Mouse (Mus musculus) hindbrain, embryonic 13.5 days (tissue): ENCODE results near the gene Olfr1200. TPM values are rescaled to one million over a fixed set of nuclear protein-coding genes. Genes with fewer than 3 reads are reported as not detected.

Source experiments
- ATAC-seq: fragments of 200-750 bp; cut with Nextera tagmentation; 2 replicates; pipeline ENCODE4 v1.8.0; 2017; ENCODE audit warnings: moderate TSS enrichment; ENCODE audit not compliant: low FRiP score
- H3K27ac ChIP-seq: fragments of 300-500 bp; sonication (generic); 2 replicates; pipeline ENCODE4 v1.5.1; 2015; ENCODE audit warnings: inconsistent platforms, mild to moderate bottlenecking, moderate library complexity
- H3K27me3 ChIP-seq: fragments of 300-500 bp; sonication (generic); 2 replicates; pipeline ENCODE4 v1.6.1; 2015; ENCODE audit warnings: mild to moderate bottlenecking, inconsistent platforms
- H3K36me3 ChIP-seq: fragments of 300-500 bp; sonication (generic); 2 replicates; pipeline ENCODE4 v1.6.1; 2015; ENCODE audit warnings: mild to moderate bottlenecking, inconsistent platforms
- H3K4me1 ChIP-seq: fragments of 300-500 bp; sonication (generic); replicated peaks from 2 replicates; pipeline ENCODE4 v1.6.1; 2015; ENCODE audit warnings: inconsistent platforms
- H3K4me2 ChIP-seq: fragments of 300-500 bp; sonication (generic); 2 replicates; pipeline ENCODE4 v1.6.1; 2015; ENCODE audit warnings: inconsistent platforms, mild to moderate bottlenecking, moderate library complexity
- H3K4me3 ChIP-seq: fragments of 300-500 bp; sonication (generic); 2 replicates; pipeline ENCODE4 v1.5.1; 2015; ENCODE audit warnings: mild to moderate bottlenecking, inconsistent platforms
- H3K9ac ChIP-seq: fragments of 300-500 bp; sonication (generic); 2 replicates; pipeline ENCODE4 v1.6.1; 2015; ENCODE audit warnings: mild to moderate bottlenecking, inconsistent platforms
- H3K9me3 ChIP-seq: fragments of 300-500 bp; sonication (generic); 2 replicates; pipeline ENCODE4 v1.6.1; 2016; ENCODE audit warnings: inconsistent platforms
- WGBS: fragments of 180-500 bp; shearing (Covaris S2); methylation state at CpG from one replicate; pipeline ENCODE4 v1.1.7; 2015; 5-methylcytosine and 5-hydroxymethylcytosine counted together
- polyA plus RNA-seq: library from polyadenylated mRNA; unstranded; fragments of >200 nt; fragmentation: Nextera tagmentation; extraction: Ambion mirVana; gene quantifications from 2 replicates; pipeline ENCODE4 v1.2.1, GENCODE M21; 2015

Gene Olfr1200
- not detected in 2 replicates for polyA plus RNA-seq

DNA sequence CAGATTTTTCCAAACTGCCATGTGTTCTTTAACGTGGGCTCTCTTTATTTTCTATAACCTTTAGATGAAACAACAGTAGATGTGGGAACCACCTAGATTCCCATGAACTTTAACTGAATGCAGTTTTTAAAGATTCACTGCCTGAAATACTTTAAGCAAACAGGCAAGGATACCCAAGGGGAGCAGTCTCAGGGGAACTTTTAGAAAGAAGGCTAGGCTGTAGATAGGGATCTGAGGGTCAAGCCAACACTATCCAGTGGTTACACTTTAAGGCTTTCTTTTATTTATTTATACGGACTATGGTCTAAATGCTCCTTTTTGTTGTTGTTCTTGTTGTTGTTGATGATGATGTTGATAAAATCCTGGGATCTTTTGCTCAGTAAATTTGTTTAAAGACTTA, at the start of gene Olfr1200:
Gene Olfr1200 (minus strand): TSS at position 101 of the 400 bp plus-strand sequence.
- WGBS = 88% methylated on average over 2 of the region's 2 CpGs
- Histone ChIP-seq H3K36me3 (no peaks in the 10 kb centered on the region), H3K9me3 (no peaks in the 10 kb centered on the region), H3K4me3 (no peak within 1 kb of the TSS), H3K4me1 (no peaks in the 10 kb centered on the region), H3K4me2 (no peak within 1 kb of the TSS), H3K9ac (no peak within 1 kb of the TSS), H3K27ac (no peak within 1 kb of the TSS), H3K27me3 (no peaks in the 10 kb centered on the region)
- ATAC-seq = no peak

DNA sequence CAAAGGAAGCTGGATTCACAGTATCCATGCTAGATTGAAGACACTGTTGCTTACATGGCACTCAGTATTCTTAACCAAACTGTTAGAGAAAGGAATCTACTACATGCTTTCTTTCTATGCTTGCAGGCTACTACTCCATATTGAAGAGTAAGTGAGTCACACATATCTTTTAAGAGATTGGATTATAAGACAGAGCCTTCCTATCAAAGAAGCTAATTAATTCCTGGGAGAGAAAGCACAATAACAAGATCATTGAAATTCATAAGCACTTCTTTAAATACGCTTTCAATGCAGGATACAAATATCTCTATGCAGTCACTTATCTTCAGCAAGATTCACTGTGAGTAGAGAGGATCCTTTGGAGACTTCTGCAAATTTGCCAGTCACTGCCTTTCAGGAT, 43.9 kb upstream of the Olfr1200 start, which contains the start of gene Olfr1202:
Gene Olfr1202 (plus strand): TSS at position 301 of the 400 bp plus-strand sequence.
- H3K27me3 ChIP-seq = no peaks in the 10 kb centered on the region
- ATAC-seq = no peak
- H3K36me3 ChIP-seq = no peaks in the 10 kb centered on the region
- WGBS = 88% methylated on average over 1 of the region's 1 CpGs
- H3K9ac ChIP-seq = no peak within 1 kb of the TSS
- H3K4me3 ChIP-seq = no peak within 1 kb of the TSS
- no peak within 1 kb of the TSS for H3K27ac ChIP-seq
- H3K4me2 ChIP-seq = no peak within 1 kb of the TSS
- no peaks in the 10 kb centered on the region for H3K9me3 ChIP-seq
- no peaks in the 10 kb centered on the region for H3K4me1 ChIP-seq

DNA sequence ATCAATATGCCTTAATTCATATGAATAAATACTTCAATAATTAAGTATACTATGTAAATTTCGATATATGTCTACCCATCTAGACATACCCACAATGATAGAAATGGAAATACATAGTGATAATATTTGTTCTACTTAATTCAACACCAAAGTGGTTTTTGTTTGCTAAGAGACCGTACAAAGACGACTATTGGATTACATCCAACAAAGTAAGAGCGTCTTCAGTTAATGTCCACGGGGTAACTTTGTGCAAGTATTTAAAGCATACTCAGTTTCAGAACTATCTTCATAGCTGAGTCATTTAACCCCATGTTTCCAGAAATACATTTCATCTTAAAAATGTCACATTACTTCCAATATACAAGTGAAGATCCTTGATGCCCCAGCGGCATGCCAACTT, 22.4 kb upstream of the Olfr1200 start, which contains the start of gene Olfr1201:
Gene Olfr1201 (plus strand): TSS at position 301 of the 400 bp plus-strand sequence.
- no peak within 1 kb of the TSS for H3K9ac ChIP-seq
- H3K4me1 ChIP-seq = no peaks in the 10 kb centered on the region
- WGBS = 91% methylated on average over 6 of the region's 6 CpGs
- no peak within 1 kb of the TSS for H3K27ac ChIP-seq
- H3K9me3 ChIP-seq = no peaks in the 10 kb centered on the region
- H3K4me2 ChIP-seq = no peak within 1 kb of the TSS
- no peak for ATAC-seq
- H3K36me3 ChIP-seq = no peaks in the 10 kb centered on the region
- H3K27me3 ChIP-seq = no peaks in the 10 kb centered on the region
- H3K4me3 ChIP-seq = no peak within 1 kb of the TSS

DNA sequence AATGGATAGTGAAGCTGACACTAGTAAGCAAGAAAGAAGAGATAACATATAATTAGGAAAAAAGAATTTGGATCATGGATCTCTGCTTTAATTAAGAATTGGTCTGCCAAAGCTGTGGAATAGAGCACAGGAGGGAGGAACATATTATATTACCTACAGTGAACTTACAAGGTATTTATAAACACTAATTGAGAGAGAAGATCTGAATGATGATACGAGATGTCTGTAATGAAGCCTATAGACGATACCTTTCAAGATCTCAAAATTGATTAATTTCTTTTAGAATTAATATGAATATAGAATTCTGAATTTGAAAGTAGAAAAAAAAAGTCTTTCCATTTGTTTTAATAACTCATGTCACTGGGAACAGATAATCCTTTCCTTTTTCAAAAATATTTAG, 9.9 kb downstream of the Olfr1200 start, which contains the start of gene Olfr1199:
Gene Olfr1199 (minus strand): TSS at position 101 of the 400 bp plus-strand sequence.
- H3K9ac ChIP-seq = no peak within 1 kb of the TSS
- H3K4me1 ChIP-seq = no peaks in the 10 kb centered on the region
- H3K9me3 ChIP-seq = no peaks in the 10 kb centered on the region
- H3K27me3 ChIP-seq = no peaks in the 10 kb centered on the region
- no peak within 1 kb of the TSS for H3K27ac ChIP-seq
- H3K4me2 ChIP-seq = no peak within 1 kb of the TSS
- 92% methylated on average over 2 of the region's 2 CpGs for WGBS
- ATAC-seq = no peak
- no peaks in the 10 kb centered on the region for H3K36me3 ChIP-seq
- H3K4me3 ChIP-seq = no peak within 1 kb of the TSS

DNA sequence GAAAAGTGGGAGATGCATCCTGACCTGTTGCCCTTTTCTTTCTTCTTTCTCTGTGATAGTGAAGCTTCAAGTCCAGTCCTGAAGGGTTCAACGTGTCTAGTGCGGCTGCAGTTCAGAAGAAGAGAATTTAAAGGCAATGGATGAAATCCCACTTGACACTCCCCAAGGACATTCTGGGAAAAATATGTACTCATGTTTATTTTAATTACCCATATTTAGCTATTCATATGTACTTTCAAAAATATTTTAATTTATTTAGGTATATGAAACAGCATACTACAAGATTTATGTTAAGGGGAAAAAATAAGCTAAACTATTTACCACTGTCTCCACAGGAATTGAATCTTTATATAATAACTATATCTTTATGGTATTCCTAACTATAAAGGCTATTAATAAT, 19.0 kb downstream of the Olfr1200 start, which contains the start of gene Olfr1198:
Gene Olfr1198 (minus strand): TSS at position 101 of the 400 bp plus-strand sequence.
- Histone ChIP-seq H3K9me3 (no peaks in the 10 kb centered on the region), H3K9ac (no peak within 1 kb of the TSS), H3K27me3 (no peaks in the 10 kb centered on the region), H3K4me1 (no peaks in the 10 kb centered on the region), H3K27ac (no peak within 1 kb of the TSS), H3K36me3 (no peaks in the 10 kb centered on the region), H3K4me2 (no peak within 1 kb of the TSS), H3K4me3 (no peak within 1 kb of the TSS)
- WGBS = 84% methylated on average over 2 of the region's 2 CpGs
- ATAC-seq = no peak

DNA sequence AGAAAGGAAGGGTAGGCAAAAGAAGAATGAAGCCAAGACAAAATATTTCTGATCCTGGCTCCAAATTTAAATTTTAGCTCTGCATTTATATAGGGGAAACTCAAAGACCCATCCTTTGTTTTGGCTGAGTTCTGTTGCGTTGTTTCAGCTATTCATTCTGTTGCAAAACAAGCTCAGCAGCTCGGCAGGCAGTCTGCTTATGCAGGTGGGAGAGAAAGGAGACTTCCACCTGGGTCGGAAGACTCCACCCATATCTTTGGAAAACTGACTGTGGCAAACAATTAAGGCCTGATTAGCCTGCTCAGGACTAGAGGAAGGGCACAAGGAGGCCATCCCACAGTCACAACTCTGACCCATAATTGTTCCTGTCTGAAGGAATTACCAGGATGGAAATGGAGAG, 26.9 kb downstream of the Olfr1200 start:
- WGBS = 71% methylated on average over 3 of the region's 3 CpGs
- no peak for ATAC-seq
- no peak overlapping the region for H3K4me2 ChIP-seq
- H3K36me3 ChIP-seq = no peaks in the 10 kb centered on the region
- no peak overlapping the region for H3K27ac ChIP-seq
- H3K4me1 ChIP-seq = no peaks in the 10 kb centered on the region
- H3K9ac ChIP-seq = no peak overlapping the region
- no peak overlapping the region for H3K4me3 ChIP-seq
- H3K27me3 ChIP-seq = no peaks in the 10 kb centered on the region
- no peaks in the 10 kb centered on the region for H3K9me3 ChIP-seq

DNA sequence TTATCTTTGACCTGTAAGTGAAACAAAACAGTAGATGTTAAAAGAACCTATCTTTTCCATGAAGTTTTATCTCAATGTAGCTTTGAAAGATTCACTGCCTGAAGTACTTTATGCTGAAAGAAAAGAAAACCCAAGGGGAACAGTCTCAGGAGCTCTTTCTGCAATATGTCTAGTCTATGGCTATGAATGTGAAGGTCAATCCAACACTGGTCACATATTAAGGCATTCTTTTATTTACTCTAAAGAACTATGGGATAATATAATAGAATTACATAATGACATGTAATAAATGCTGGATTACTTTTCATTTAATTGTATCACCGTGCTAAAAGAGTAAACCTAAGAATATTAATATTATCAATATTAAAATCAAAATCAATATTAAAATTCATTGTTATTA, 38.0 kb downstream of the Olfr1200 start, which contains the start of gene Olfr1197:
Gene Olfr1197 (minus strand): TSS at position 101 of the 400 bp plus-strand sequence.
- Histone ChIP-seq H3K9me3 (no peaks in the 10 kb centered on the region), H3K27ac (no peak within 1 kb of the TSS), H3K27me3 (no peaks in the 10 kb centered on the region), H3K4me1 (no peaks in the 10 kb centered on the region), H3K4me2 (no peak within 1 kb of the TSS), H3K9ac (no peak within 1 kb of the TSS), H3K36me3 (no peaks in the 10 kb centered on the region), H3K4me3 (no peak within 1 kb of the TSS)
- 81% methylated on average over 1 of the region's 1 CpGs for WGBS
- no peak for ATAC-seq

Other genes with a start within 250 kb of the Olfr1200 start
- not detected in 2 replicates for gene Olfr1188, start 213.6 kb downstream of the Olfr1200 start, polyA plus RNA-seq
- gene Olfr1189, start 184.0 kb downstream of the Olfr1200 start, polyA plus RNA-seq = not detected in 2 replicates
- not detected in 2 replicates for gene Olfr1191-ps1, start 129.9 kb downstream of the Olfr1200 start, polyA plus RNA-seq
- not detected in 2 replicates for gene Olfr1192-ps1, start 122.0 kb downstream of the Olfr1200 start, polyA plus RNA-seq
- gene Olfr1193, start 94.9 kb downstream of the Olfr1200 start, polyA plus RNA-seq = not detected in 2 replicates
- gene Olfr1195, start 81.3 kb downstream of the Olfr1200 start, polyA plus RNA-seq = not detected in 2 replicates
- gene Olfr1196, start 65.9 kb downstream of the Olfr1200 start, polyA plus RNA-seq = not detected in 2 replicates
- gene Olfr1197, start 38.1 kb downstream of the Olfr1200 start, polyA plus RNA-seq = not detected in 2 replicates
- gene Olfr1198, start 19.1 kb downstream of the Olfr1200 start, polyA plus RNA-seq = not detected in 2 replicates
- gene Olfr1199, start 10.0 kb downstream of the Olfr1200 start, polyA plus RNA-seq = not detected in 2 replicates
- not detected in 2 replicates for gene Olfr1201, start 22.5 kb upstream of the Olfr1200 start, polyA plus RNA-seq
- gene Olfr1202, start 44.0 kb upstream of the Olfr1200 start, polyA plus RNA-seq = not detected in 2 replicates
- gene Olfr1205, start 59.2 kb upstream of the Olfr1200 start, polyA plus RNA-seq = not detected in 2 replicates
- gene Olfr1204, start 78.8 kb upstream of the Olfr1200 start, polyA plus RNA-seq = not detected in 2 replicates
- not detected in 2 replicates for gene Olfr1206, start 92.7 kb upstream of the Olfr1200 start, polyA plus RNA-seq
- not detected in 2 replicates for gene Olfr1208, start 131.8 kb upstream of the Olfr1200 start, polyA plus RNA-seq
- not detected in 2 replicates for gene Olfr1209, start 144.7 kb upstream of the Olfr1200 start, polyA plus RNA-seq
- gene Olfr1211, start 167.6 kb upstream of the Olfr1200 start, polyA plus RNA-seq = not detected in 2 replicates
- not detected in 2 replicates for gene Olfr1212, start 183.5 kb upstream of the Olfr1200 start, polyA plus RNA-seq
- gene Gm13762, start 209.8 kb upstream of the Olfr1200 start, polyA plus RNA-seq = not detected in 2 replicates
- not detected in 2 replicates for gene Olfr1214, start 222.2 kb upstream of the Olfr1200 start, polyA plus RNA-seq
- gene Olfr1215, start 236.5 kb upstream of the Olfr1200 start, polyA plus RNA-seq = not detected in 2 replicates
- not detected in 2 replicates for gene Olfr1216, start 247.9 kb upstream of the Olfr1200 start, polyA plus RNA-seq